8 mouse cellular contexts compared by ENCODE assay signal in the genomic region with DNA sequence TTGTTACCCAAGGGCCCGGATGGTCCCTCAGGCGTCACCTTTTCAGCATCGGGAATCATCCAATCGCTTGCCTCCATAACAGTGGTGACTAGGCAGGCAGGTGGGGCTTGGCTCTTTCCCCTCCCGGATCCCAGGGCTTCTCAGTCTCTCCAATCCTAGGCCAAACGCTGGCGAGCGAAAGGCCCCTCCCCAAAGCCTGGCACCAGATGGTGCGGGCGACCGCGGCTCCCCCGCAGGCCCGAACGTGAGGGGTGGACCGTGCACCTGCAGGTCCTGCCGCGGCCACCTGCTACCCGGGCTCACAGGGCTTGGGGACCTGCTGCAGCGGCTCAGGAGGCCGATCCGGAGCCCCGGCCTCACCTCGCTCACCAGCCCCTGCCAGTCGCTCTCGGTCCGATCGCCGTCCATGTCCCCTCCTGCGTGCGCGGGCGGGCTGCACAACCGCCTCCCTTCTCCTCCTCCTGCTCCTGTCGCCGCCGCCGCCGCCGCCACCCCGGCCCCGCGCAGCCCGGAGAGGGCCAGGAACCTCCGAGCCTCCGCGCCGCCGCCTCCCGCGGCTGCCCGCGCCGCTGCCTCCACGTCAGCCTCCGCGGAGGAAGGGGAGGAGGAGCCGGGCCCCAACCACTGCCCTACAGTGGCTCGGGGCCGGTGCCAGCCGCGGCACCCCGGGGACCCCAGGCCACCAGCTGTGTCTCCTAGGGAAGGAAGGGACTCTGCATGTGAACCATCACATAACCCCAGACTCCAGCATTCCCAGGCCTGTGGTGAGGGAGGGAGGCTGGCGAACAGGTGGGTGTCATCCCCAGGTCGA. TPM values are rescaled to one million over a fixed set of nuclear protein-coding genes. Genes with fewer than 3 reads are reported as not detected.
DNase-seq lines count a peak whose midpoint lies in the region; ATAC-seq and TF ChIP-seq lines count a peak whose summit lies in the region.

Gene Ccdc149 (minus strand): TSS at position 531 of the 811 bp plus-strand sequence.

- no peaks in the 10 kb centered on the region for H3K9me3 ChIP-seq in hindbrain, postnatal 0 days (ENCODE audit: low read length)

- intact Hi-C loops in gastrocnemius, postnatal 14 days (cut with DNase I; ENCODE audit: low total_unique reads) = no loop called here

- peak within 1 kb of the TSS; percentile 87 for H3K4me2 ChIP-seq in hindbrain, postnatal 0 days (ENCODE audit: low read depth, low read length)

- peaks cover 4% of the 10 kb centered on the region; the same call in 1 of the 2 replicates for H3K4me1 ChIP-seq in hindbrain, postnatal 0 days (ENCODE audit: insufficient read depth, low read length)

- TF ChIP-seq CTCF in hindbrain, postnatal 0 days (IDR thresholded peaks at IDR 0.05; ENCODE audit: low read depth) = no peak

- H3K36me3 ChIP-seq in hindbrain, postnatal 0 days (ENCODE audit: insufficient read depth, low read length) = no peaks in the 10 kb centered on the region

- H3K4me3 ChIP-seq in hindbrain, postnatal 0 days (ENCODE audit: low read length) = peak within 1 kb of the TSS; percentile 76

- H3K9ac ChIP-seq in hindbrain, postnatal 0 days (replicated peaks; ENCODE audit: low read length) = peak within 1 kb of the TSS; percentile 93

- WGBS in hindbrain, postnatal 0 days = 3% methylated on average over 46 of the region's 65 CpGs

- DNase-seq in adrenal gland, postnatal 10 days = peak; percentile 77
- DNase-seq in embryo, embryonic 10 days (ENCODE audit: low spot score) = peak; percentile 54
- peak; percentile 56 for DNase-seq in gastrocnemius, postnatal 14 days
- peak; percentile 90 for DNase-seq in hindbrain, postnatal 0 days (ENCODE audit: low spot score)
- DNase-seq in left cerebral cortex, adult 18-20 months (ENCODE audit: low spot score in 2 of 2) = peak; percentile 75 to 85
- peak; percentile 63 for DNase-seq in lung, postnatal 14 days
- DNase-seq in right cerebral cortex, adult 18-20 months = peak; percentile 91

- peak within 1 kb of the TSS; percentile 92 for H3K27ac ChIP-seq in hindbrain, postnatal 0 days

- ATAC-seq in hindbrain, postnatal 0 days = peak; percentile 96
- ATAC-seq in inflammation-experienced regulatory T-cells, adult 6 months = no peak

- no peaks in the 10 kb centered on the region for H3K27me3 ChIP-seq in hindbrain, postnatal 0 days (ENCODE audit: insufficient read depth, low read length)

RNA-seq across cellular contexts. Expression of gene Ccdc149, which starts in this region (rescaled TPM):
- 1 to 10 TPM; 5.4 to 5.9 TPM for total RNA-seq in adrenal gland, postnatal 10 days (2021)
- 1 to 10 TPM; 2.2 to 2.6 TPM for total RNA-seq in gastrocnemius, postnatal 14 days (2021)
- total RNA-seq in hindbrain, postnatal 0 days (2014; rRNA removed) = 14.4 and 17.6 TPM in 2 replicates
- polyA plus RNA-seq in hindbrain, postnatal 0 days (2015; fragmentation: Nextera tagmentation; extraction: Ambion mirVana) = 14.5 and 15.6 TPM in 2 replicates
- 10 to 100 TPM; 69.6 to 80.8 TPM for total RNA-seq in left cerebral cortex, adult 18-20 months (2021)
- polyA plus RNA-seq in inflammation-experienced regulatory T-cells, adult 6 months (2017; shearing (Covaris generic)) = not detected

Comparison
In these comparisons a context has a peak if more than half of its experiments do, and no peak if none do; other contexts are left out.
1. RNA of gene Ccdc149 (polyA plus RNA-seq): 14.5 to 15.6 TPM in hindbrain, postnatal 0 days; not detected in inflammation-experienced regulatory T-cells, adult 6 months; every median in the first group is over 10 times any median in the second.
2. Peak in every context shown above with its lines, with median percentiles within 50 percentile points of each other: DNase-seq.